Mouse (Mus musculus): ENCODE measurements at regions not wholly inside any gene's neighbourhood (a gene's known extent, or its start where the extent isn't known, plus 50 kb on each side); places are given as distances from the start of the nearest gene placed in this dataset.

DNA sequence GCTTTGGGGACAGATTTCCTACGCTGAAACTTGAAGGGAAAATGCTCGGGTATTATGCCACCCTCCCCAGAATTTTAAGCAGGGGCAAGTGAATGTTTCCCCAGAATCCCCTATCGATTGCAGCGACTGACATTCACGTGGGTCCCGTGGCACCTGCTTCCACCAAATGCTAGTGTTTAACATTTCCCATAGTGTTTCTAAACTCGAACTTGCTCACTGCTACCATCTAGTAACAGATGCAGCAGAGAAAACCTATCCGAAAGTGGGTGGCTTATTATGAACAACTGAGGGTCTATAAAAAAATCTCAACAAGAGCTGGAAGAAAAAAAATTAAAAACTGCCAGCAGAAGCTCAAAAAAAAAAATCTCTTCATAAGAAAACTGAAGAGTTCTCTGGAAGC lies 284.2 kb downstream of the Rnf144a start:
- DNase-seq, result no peak

DNA sequence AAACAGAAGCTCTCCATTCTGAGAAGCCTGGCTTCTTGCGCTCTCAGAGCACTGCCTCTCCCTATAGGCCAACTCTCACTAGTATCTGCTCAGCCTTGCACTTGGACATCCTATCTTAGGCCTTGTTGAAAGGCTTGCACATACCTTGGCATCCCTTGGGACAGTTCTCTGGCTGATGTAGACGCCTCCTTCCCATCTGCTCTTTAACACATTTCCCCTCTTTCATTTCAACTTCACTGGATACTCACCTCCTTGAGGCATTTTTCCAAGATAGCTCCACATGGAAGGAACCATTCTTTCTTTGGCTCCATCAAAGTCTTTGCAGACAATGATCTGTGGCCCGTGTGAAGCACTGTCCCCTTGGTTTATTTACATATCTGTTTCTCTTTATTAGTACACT lies 285.0 kb downstream of the Rnf144a start:
- DNase-seq, result no peak

GRCm38 (mm10) chr12:26129511-26129910 lies 285.5 kb downstream of the Rnf144a start:
- DNase-seq, result no peak

GRCm38 (mm10) chr12:26128851-26129250 lies 286.2 kb downstream of the Rnf144a start:
- no peak for DNase-seq

GRCm38 (mm10) chr12:26126260-26126659 lies 288.8 kb downstream of the Rnf144a start:
- no peak for DNase-seq

DNA sequence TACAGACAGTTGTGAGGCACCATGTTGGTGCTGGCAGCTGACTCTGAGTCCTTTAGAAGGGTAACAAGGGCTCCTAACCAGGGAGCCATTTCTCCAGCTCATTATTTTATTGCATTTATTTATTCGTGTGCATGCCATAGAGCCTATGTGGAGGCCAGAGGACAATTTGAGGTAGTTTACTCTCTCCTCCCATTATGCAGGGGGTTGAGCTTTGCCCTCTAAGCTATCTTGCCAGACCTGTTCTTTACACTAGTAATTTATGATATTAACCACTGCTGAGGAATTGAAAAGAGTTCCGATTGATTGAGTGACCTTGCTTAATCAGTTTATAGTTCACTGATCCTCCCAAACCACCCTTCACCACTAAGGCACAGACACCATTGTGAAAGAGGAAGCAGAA lies 290.8 kb downstream of the Rnf144a start:
- DNase-seq, result no peak

GRCm38 (mm10) chr12:26115339-26115912 lies 299.6 kb downstream of the Rnf144a start:
- DNase-seq, result peak; percentile 66

- peak; percentile 92 for DNase-seq
Measured at GRCm38 (mm10) chr12:26112166-26113019, 302.7 kb downstream of the Rnf144a start.

DNA sequence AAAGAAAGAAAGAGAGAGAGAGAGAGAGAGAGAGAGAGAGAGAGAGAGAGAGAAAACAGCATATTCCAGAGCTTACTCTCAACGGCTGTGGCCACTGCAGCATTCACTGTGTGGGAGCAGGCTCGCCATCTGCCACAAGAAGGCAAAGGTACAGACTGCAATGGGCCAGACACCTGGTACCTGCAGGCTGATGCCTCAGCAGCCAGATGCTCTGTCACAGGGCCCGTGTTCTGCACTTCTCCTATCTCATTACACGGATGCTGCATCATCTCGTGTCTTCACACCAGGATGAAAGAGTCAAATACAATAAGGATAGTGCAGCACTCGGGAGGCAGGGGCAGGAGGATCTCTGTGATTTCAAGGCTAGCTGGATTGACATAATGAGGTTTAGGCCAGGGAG lies 305.2 kb downstream of the Rnf144a start:
- DNase-seq, result peak; percentile 65

- peak; percentile 83 for DNase-seq
Measured at GRCm38 (mm10) chr12:26104372-26104771, 310.7 kb downstream of the Rnf144a start.

DNA sequence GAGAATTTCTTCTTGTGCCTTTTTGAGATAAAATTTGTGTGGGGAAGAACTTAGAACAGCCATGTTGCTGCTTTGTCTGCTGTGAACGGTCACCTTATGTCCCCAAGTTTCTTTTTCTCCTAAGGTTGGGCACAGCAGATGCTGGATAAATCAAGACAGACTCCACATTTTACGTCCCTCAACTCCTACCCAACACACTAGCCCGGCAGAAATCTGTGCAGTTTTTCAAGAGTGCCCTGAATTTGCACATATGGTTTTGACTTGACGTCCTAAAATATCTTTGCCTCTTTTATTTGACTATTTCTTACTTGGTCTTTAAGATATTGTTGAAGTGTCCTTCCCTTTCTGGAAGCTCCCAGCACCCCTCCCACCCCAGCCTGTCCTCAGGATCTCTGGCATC lies 312.7 kb downstream of the Rnf144a start:
- no peak for DNase-seq

GRCm38 (mm10) chr12:26100140-26100539 lies 314.9 kb downstream of the Rnf144a start:
- peak; percentile 86 for DNase-seq

DNA sequence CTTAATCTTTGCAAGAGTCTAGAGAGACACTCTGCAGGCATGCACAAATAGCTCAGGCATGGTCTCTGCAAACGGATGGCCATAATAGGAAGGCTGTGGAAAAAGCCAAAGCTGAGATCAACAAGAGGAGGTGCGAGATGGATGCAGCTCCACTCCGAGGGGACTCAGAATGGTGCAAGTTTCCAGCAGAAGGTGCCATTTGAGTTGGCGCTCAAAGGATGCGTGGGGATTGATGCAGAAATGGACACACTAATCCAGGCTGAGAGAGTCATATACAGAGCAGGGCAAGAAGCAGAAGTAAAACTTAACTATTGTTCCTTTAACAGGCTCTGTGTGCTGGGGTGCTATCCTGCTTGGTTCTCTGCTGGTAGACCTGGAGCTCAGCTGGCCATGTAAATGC lies 315.9 kb downstream of the Rnf144a start:
- no peak for DNase-seq

DNA sequence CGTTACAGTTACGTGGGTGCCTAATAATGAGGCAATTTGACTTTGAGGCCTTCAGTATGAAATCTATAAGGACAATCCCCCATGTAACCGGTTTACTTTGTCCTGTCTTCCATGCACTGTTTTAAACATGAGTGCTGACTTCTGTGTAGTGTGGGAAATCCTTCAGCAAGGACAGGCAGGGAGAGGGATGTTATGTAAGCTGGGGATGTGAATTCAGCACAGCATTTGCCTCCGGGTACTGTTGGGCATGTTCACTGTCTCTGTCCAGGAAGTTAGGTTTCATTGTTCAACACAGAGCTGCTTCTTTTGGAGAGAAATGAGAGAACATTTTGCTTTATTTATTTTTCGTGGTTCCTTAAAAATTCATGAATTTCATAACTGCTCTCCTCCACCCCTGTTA lies 322.7 kb downstream of the Rnf144a start:
- DNase-seq, result no peak

DNA sequence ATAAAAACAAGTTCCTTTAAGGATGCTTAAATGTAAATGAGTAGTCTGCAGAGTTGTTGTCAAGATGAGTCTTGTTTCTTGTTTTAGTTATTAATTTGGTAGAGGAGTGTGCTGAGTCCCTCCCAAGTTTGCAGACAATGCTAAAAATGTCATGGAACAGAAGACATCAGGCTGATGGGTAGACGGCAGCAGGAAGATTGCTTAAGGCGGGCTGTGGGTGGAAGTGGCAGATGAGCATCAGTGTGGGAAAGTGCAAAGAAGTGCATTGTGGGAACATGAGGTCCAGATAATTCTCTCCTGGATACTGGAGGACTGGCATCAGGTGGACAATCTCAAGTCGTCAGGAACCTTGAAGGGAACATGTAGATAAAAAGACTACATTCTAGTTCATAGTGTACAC lies 323.2 kb downstream of the Rnf144a start:
- no peak for DNase-seq

DNA sequence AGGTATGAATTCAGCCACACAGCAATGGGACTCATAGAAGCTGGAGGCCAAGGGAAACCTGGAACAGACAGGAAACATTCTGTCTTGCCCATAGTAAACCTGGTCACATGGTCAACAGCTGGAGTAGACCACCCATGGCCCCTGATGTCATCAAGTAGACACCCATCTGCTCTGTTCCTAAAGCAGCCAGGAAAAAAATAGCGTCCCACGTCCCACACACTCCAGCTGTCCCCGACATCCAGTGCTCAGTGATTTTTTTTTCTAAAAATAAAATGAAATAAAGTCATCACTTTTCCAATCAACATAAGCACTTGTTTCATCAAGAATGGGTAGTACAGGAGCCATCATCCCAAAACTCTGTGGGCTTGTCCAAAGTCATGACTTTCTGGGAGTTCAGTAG lies 326.7 kb downstream of the Rnf144a start:
- no peak for DNase-seq

DNA sequence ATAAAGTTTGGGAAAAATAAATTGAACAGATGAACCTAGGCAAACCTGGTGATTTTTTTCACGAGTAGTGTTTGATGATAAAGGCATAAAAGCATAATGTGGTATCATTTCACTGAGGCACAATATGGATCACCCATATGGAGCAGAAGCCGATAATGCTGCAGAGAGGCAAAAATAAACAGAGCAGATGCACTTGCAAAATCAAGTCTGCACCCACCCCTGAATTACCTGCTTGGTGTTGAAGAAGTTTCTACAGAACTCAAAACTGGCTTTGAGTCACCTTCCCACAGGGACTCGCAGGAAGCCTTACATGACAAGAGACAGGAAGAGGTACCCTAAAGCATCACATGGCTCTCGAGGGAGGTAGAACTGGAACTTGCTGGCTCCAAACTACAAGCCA lies 328.1 kb downstream of the Rnf144a start:
- DNase-seq, result no peak

- no peak for DNase-seq
Measured at GRCm38 (mm10) chr12:26086414-26086813, 328.6 kb downstream of the Rnf144a start.

DNA sequence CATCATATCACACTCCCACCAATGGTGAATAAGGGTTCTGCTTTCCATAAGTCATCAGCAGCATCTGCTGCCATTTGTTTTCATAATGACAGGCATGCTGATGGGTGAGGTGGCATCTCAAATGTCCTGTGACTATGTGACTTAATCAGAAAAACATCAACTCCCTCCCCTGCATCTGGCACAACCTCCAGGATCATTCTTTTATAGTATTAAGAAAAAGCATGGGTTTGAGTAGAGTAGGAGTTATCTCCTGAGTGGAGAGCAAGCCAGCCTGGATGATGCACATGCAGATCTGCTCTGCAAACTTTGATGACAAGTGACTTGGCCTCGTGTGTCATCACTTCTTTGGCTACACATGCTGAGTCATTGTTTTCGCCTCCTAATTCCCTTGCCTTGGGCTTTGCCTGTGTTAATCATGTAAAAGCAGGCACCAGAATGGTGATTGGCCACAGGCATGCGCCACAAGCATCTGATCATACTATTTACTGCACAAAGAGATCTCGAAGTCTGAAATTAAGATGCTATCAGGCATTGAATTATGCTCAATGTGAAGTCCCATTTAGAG lies 335.9 kb downstream of the Rnf144a start:
- DNase-seq, result no peak

DNA sequence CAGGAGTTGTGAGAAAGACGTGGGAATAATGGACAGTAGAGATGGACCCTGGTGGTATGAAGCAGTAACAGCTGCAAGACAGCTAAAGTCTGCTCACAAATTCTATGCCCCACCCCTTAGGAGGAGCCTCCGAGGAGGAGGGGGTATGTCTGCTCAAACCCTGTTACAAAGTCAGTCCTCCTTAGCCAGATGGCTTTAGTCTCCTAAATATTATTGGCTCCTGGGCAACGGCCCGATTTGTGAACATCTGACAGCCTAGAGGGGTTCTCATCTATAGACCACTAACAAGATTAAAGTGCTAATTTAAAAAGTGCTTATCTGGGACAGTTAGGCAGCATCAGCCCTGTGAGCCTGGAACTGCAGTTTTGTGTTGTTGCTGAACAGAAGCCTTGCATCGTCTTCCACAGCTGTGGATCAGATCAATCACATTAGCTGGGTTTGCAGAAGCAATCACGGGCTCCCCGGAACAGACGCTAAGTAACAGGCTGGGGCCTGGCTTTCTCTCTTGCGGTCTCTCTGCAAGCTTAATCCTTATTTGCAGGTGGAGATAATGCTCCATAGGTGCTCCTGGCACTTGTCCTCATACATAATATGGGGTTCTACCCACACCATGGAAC lies 339.3 kb downstream of the Rnf144a start:
- DNase-seq, result no peak

DNA sequence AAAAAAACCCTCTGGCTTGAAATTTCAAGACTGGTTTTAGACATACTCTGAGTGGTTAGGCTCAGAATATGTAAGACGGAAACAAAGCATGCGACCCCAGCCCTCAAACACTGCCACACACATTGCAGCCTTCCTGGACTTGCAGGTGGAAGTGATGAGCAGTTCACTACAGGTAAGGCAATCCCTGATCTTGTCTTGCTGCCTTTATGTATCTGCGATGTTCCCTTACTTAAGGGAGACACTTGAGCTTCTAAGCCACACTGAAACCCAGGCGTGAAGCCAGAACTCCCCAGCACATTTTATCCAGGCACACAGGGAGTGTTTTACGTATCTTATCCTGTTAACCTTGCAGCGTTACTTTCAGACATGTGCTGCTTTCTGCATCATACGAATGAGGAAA lies 342.9 kb downstream of the Rnf144a start:
- DNase-seq, result no peak

- DNase-seq, result peak; percentile 87
Measured at GRCm38 (mm10) chr12:26071610-26072009, 343.4 kb downstream of the Rnf144a start.

DNA sequence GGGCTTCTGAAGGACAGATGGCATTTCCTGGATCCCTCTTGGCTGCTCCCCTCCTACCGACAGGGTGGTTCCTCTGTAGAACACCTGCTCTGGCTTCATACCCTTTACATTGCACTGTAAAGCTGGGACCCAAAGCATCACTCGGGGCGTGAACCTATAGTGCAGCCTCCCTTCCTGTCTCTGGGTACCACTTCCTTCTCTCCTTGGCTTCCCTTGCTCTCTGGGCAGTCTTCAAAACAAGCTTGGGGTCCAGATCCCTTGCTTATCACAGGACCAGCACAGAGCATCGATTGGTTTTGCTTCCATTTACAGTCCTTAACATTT lies 346.4 kb downstream of the Rnf144a start:
- no peak for DNase-seq

All from cerebellum, adult 9-10 months (tissue).